Mouse (Mus musculus) skeletal muscle tissue, adult 2 months (tissue): ENCODE measurements around the gene Efcab14.

Experiments used
- DNase-seq: peaks from one replicate; pipeline ENCODE4 v3.0.0-alpha.2; 2012; ENCODE audit warnings: low read depth, low spot score

The Efcab14 gene

DNA sequence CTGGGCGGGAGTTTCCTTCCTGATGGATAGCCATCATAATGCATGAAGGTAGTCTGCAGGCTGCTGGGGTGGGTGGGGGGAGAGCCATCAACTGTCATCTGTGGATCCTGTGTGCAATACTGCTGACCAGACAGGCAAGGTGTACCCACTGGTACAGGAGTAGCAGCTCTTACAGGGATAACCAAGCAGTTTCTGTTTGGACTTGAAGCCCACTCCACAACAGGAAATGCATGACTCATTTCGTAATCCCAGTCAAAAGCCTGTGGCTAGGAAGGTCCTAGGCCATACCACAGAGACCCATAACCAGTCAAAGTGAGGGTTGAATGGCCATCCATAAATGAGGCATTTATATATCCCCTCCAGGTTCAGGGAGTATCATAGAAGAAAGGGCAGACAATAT is 40.1 kb downstream of the Efcab14 start:
- DNase-seq = no peak

DNA sequence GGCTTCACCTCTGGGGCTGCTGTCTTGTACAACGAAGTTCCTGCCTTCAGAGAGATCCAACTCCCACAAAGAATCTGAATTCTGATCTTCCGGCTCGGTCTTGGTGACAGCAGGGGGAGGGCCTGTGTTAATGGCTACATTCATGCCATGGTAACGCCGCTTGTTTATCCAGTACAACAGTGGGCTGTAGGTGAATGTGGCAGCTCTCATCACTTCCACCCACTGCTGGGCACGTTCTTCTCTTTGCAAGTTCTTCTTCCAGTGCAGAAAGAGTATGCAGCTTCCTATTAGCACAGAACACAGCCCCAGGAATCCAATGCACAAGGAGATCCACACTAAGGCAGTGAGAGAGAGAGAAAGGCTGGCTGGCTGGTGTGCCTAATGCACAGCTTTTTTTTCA is 42.7 kb downstream of the Efcab14 start:
- no peak for DNase-seq

GRCm38 (mm10) chr4:115780918-115781317 is 43.4 kb downstream of the Efcab14 start, which contains the start of gene Tex38:
Gene Tex38, minus strand, starts transcription at chr4:115781018.
- no peak for DNase-seq

GRCm38 (mm10) chr4:115782026-115782805 is 44.7 kb downstream of the Efcab14 start:
- peak; percentile 64 for DNase-seq

GRCm38 (mm10) chr4:115784769-115785510 is 47.4 kb downstream of the Efcab14 start, which contains the start of gene Atpaf1:
Gene Atpaf1, plus strand, starts transcription at chr4:115784812.
- peak; percentile 54 for DNase-seq

- DNase-seq = peak; percentile 28
Measured at GRCm38 (mm10) chr4:115785511-115786034, 48.0 kb downstream of the Efcab14 start.

GRCm38 (mm10) chr4:115790864-115791263 is 53.3 kb downstream of the Efcab14 start:
- no peak for DNase-seq

DNA sequence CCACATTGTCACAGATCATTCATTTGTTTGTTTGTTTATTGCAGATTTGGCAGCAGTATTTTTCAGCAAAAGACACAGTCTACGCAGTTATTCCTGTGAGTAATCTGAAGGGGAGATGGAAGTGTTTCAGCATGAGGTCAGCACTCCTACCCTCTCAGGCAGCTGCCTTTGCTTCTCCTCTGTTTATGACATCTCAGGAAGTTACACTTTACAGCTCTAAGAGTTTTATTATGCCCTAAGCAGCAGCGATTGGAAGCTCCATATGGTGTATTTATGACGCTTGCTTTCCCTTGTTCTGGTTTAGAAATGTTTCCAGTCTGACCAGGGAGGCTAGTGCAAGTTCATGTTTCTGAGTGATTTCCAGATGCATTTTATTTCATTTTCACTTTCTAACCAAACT is 57.8 kb downstream of the Efcab14 start:
- DNase-seq = no peak

DNA sequence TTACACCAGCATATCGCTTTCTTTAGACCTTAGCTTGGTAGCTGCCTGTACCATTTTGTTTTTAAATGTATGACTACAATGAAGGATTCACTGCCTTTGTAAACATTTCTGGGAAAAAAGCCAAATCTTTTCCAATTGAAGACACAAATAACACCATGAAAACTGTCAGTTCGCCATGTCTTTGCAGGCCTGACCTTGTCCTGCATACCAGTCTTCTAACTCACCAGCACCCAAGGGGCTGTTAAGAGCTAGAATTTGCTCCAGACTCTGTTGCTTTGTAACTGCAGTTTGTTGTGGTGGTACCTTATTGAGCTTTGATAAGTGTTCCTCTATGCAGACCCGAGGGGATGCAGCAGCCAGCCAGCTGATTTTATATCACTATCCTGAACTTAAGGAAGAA is 62.4 kb downstream of the Efcab14 start:
- no peak for DNase-seq

DNA sequence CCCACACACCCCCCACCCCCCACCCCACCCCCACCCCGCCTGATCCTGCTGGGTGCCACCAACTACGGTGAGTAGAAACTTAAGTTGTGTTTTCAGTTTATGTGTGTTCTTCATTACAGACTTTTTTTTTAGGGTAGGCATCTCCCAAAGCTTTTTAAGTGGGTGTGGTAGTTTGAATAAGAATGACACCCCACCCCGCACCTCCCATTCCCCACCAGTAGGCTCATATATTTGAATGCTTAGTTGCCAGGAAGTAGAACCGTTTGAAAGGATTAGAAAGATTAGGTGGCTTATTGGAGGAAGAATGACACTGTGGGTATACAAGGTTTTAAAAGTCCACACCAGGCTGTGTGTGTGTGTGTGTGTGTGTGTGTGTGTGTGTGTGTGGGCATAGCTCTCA is 74.8 kb downstream of the Efcab14 start:
- DNase-seq = no peak

GRCm38 (mm10) chr4:115815606-115816005 is 78.1 kb downstream of the Efcab14 start:
- no peak for DNase-seq

DNA sequence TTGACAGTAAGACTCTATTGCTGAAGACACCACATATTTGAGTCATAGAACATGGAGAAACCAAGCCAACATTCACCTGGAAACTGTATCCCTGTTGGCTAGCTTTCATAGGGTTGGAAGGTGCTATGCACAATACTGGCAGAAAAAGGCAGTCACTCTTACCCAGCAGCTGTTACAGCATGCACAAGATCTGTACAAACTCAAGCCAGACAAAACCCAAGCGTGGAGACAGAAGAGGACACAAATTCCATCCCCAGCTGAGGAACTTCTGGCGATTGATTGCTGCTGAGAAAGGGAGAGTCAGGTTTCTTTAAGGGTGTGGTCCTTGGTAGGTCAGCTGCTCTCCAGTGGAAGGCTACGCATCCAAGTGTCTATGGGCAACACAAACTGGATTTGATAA is 82.7 kb downstream of the Efcab14 start:
- DNase-seq = no peak

GRCm38 (mm10) chr4:115820944-115821343 is 83.4 kb downstream of the Efcab14 start:
- DNase-seq = no peak

GRCm38 (mm10) chr4:115821431-115821830 is 83.9 kb downstream of the Efcab14 start:
- no peak for DNase-seq

DNA sequence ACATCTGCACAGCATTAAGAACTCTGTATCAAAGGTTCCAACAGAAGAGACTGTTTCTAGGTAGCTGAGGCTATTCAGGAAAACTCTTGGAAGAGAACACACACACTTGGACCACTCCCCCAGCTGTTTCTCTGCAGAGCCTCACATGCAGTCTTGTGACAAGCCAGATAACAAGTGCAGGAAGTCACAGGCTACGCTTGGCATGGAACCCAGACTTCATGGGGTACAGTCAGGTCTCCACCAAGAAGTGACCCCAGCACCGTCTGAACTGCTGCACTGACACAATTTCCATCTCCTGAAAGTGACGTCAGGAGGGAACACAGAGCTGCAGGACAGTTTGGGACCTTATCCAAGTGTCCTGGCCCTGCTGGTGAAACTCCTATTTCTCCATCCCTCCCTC is 84.4 kb downstream of the Efcab14 start:
- no peak for DNase-seq

DNA sequence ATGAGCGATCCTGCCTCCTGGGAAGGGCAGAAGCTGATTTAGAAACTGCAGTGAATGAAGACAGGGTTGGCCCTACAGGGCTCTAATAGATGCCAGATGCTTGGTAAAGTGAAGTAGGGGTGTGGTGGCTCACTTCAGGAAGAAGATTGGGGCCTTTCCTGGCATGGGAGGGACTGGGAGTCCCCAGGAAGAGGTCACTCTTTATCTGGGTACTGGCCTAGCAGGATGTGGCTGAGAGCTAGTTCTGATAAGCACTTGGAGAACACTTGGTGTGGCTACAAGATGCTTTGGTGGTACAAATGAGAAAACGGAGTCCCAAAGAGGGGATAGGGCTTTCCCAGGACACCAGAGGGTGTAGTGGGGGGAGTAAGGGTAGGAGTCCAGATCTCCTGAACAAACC is 86.6 kb downstream of the Efcab14 start:
- DNase-seq = no peak

DNA sequence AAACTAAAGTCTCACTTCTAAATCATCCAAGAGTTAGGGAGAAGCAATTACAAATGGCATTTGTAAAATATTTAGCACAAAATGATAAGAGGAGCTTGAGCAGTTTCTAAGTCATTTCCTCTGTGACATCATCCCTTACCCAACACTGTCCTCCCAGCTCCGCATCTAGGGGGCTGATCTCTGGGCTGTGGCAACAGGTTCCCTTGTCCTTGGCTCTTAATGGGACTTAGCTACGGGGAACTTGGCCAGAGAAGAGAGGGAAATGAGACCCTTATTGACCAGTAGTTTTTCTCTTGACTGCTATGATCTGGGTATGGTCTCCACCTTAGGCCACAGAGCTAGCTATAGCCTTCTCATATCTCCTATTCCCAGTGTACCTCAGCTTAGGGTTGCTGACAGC is 87.7 kb downstream of the Efcab14 start:
- DNase-seq = no peak
